Mouse (Mus musculus): ENCODE data around the gene Iqcj.

GRCm38 (mm10) chr3:67930424-67931133 lies 38.6 kb downstream of the Iqcj start:
- TF ChIP-seq MYOG (IDR thresholded peaks at IDR 0.05; ENCODE audit: control insufficient read depth, extremely low read depth, insufficient read length): no peak
- TF ChIP-seq USF1 (IDR thresholded peaks at IDR 0.05; ENCODE audit: low read depth): no peak
- TF ChIP-seq CTCF (IDR thresholded peaks at IDR 0.05; ENCODE audit: control insufficient read depth, insufficient read depth, insufficient read length): no peak
- TF ChIP-seq CEBPB (IDR thresholded peaks at IDR 0.05; ENCODE audit: low read depth): no peak

Measured in C2C12 (cell line).